ENCODE assay signal across 8 mouse cellular contexts in genomic region chr17:29264760-29265159, GRCm38 (mm10). TPM values are rescaled to one million over a fixed set of nuclear protein-coding genes. Genes with fewer than 3 reads are reported as not detected.
DNase-seq lines count a peak whose midpoint lies in the region; ATAC-seq and TF ChIP-seq lines count a peak whose summit lies in the region.

No protein-coding gene starts in this region.

- no peak overlapping the region; the same call in 1 of the 2 replicates for H3K4me3 ChIP-seq in kidney, postnatal 0 days (replicated peaks; ENCODE audit: low read depth, low read length)
- H3K4me3 ChIP-seq in embryonic facial prominence, embryonic 10.5 days: peak overlapping the region; percentile 79
- H3K4me3 ChIP-seq in intestine, embryonic 16.5 days (ENCODE audit: low read length): peak overlapping the region; percentile 92; the same call in 1 of the 2 replicates
- H3K4me3 ChIP-seq in neural tube, embryonic 12.5 days: peak overlapping the region; percentile 86; the same call in 1 of the 2 replicates

- no peak for DNase-seq in kidney, postnatal 0 days (ENCODE audit: low spot score)
- no peak for DNase-seq in kidney, postnatal 25 days
- DNase-seq in embryonic facial prominence, embryonic 10.5 days (ENCODE audit: low spot score): no peak
- DNase-seq in spleen, adult 18-20 months: no peak
- no peak for DNase-seq in lung, postnatal 36 days
- DNase-seq in cerebellum, postnatal 14 days: no peak

- H3K9me3 ChIP-seq in kidney, postnatal 0 days (replicated peaks; ENCODE audit: low read length): no peaks in the 10 kb centered on the region
- no peaks in the 10 kb centered on the region for H3K9me3 ChIP-seq in embryonic facial prominence, embryonic 10.5 days
- H3K9me3 ChIP-seq in intestine, embryonic 16.5 days (ENCODE audit: control insufficient read depth, low read length): no peaks in the 10 kb centered on the region
- no peaks in the 10 kb centered on the region for H3K9me3 ChIP-seq in neural tube, embryonic 12.5 days

- peaks cover 4% of the 10 kb centered on the region; the same call in 1 of the 2 replicates for H3K36me3 ChIP-seq in kidney, postnatal 0 days (ENCODE audit: insufficient read depth, low read length)
- H3K36me3 ChIP-seq in embryonic facial prominence, embryonic 10.5 days (replicated peaks): peaks cover 22% of the 10 kb centered on the region
- peaks cover 10% of the 10 kb centered on the region for H3K36me3 ChIP-seq in intestine, embryonic 16.5 days (ENCODE audit: control insufficient read depth, insufficient read depth, low read length)
- H3K36me3 ChIP-seq in neural tube, embryonic 12.5 days: peaks cover 19% of the 10 kb centered on the region

- no peak for TF ChIP-seq CTCF in kidney, postnatal 0 days (IDR thresholded peaks at IDR 0.05; ENCODE audit: low read depth)

- H3K27ac ChIP-seq in kidney, postnatal 0 days: peak overlapping the region; percentile 98
- peak overlapping the region; percentile 97 for H3K27ac ChIP-seq in embryonic facial prominence, embryonic 10.5 days (replicated peaks)
- H3K27ac ChIP-seq in intestine, embryonic 16.5 days (ENCODE audit: low read length): peak overlapping the region; percentile 97
- H3K27ac ChIP-seq in neural tube, embryonic 12.5 days: peak overlapping the region; percentile 82; the same call in 1 of the 2 replicates

- peak overlapping the region; percentile 87; the same call in 1 of the 2 replicates for H3K4me2 ChIP-seq in kidney, postnatal 0 days (ENCODE audit: low read length)
- peak overlapping the region; percentile 80 for H3K4me2 ChIP-seq in intestine, embryonic 16.5 days (ENCODE audit: low read depth, low read length)
- H3K4me2 ChIP-seq in neural tube, embryonic 12.5 days (replicated peaks): peak overlapping the region; percentile 64

- H3K9ac ChIP-seq in kidney, postnatal 0 days (ENCODE audit: low read depth, low read length): peak overlapping the region; percentile 84; the same call in 1 of the 2 replicates
- peak overlapping the region; percentile 87 for H3K9ac ChIP-seq in intestine, embryonic 16.5 days (ENCODE audit: low read depth, low read length)
- peak overlapping the region; percentile 60; the same call in 1 of the 2 replicates for H3K9ac ChIP-seq in neural tube, embryonic 12.5 days

- WGBS in kidney, postnatal 0 days: 71% methylated on average over 5 of the region's 5 CpGs
- WGBS in embryonic facial prominence, embryonic 10.5 days: 89% methylated on average over 5 of the region's 5 CpGs
- 74% methylated on average over 5 of the region's 5 CpGs for WGBS in intestine, embryonic 16.5 days
- WGBS in neural tube, embryonic 12.5 days: 86% methylated on average over 5 of the region's 5 CpGs

- no peaks in the 10 kb centered on the region for H3K27me3 ChIP-seq in kidney, postnatal 0 days (ENCODE audit: insufficient read depth, low read length)
- H3K27me3 ChIP-seq in embryonic facial prominence, embryonic 10.5 days (replicated peaks; ENCODE audit: low read depth, poor library complexity, severe bottlenecking): no peaks in the 10 kb centered on the region
- no peaks in the 10 kb centered on the region for H3K27me3 ChIP-seq in intestine, embryonic 16.5 days (replicated peaks; ENCODE audit: control insufficient read depth, insufficient read depth, low read length)
- H3K27me3 ChIP-seq in neural tube, embryonic 12.5 days (replicated peaks): no peaks in the 10 kb centered on the region

- no peak for ATAC-seq in kidney, postnatal 0 days (replicated peaks; ENCODE audit: low FRiP score, low read depth)
- no peak for ATAC-seq in intestine, embryonic 16.5 days
- no peak for ATAC-seq in neural tube, embryonic 12.5 days (ENCODE audit: low FRiP score, low read depth)

- peaks cover 22% of the 10 kb centered on the region for H3K4me1 ChIP-seq in kidney, postnatal 0 days (replicated peaks; ENCODE audit: insufficient read depth, low read length)
- H3K4me1 ChIP-seq in embryonic facial prominence, embryonic 10.5 days: peaks cover 53% of the 10 kb centered on the region
- peaks cover 33% of the 10 kb centered on the region for H3K4me1 ChIP-seq in intestine, embryonic 16.5 days (ENCODE audit: control insufficient read depth, insufficient read depth, low read length)
- H3K4me1 ChIP-seq in neural tube, embryonic 12.5 days: peaks cover 32% of the 10 kb centered on the region

RNA-seq across cellular contexts. Expression of gene Ppil1, which starts 0.8 kb away (rescaled TPM):
- 108 and 126 TPM in 2 replicates for polyA plus RNA-seq in kidney, postnatal 0 days (2015; fragmentation: Nextera tagmentation; extraction: Ambion mirVana)
- polyA plus RNA-seq in embryonic facial prominence, embryonic 10.5 days (2016; fragmentation: Nextera tagmentation; extraction: Ambion mirVana): 219 and 227 TPM in 2 replicates
- 133 and 153 TPM in 2 replicates for polyA plus RNA-seq in intestine, embryonic 16.5 days (2015; fragmentation: Nextera tagmentation; extraction: Ambion mirVana)
- polyA plus RNA-seq in neural tube, embryonic 12.5 days (2016; fragmentation: Nextera tagmentation; extraction: Ambion mirVana): 117 and 125 TPM in 2 replicates

RNA-seq across cellular contexts. Expression of gene BC004004, which starts 3.8 kb away (rescaled TPM):
- polyA plus RNA-seq in kidney, postnatal 0 days (2015; fragmentation: Nextera tagmentation; extraction: Ambion mirVana): 131 TPM in 2 replicates
- polyA plus RNA-seq in embryonic facial prominence, embryonic 10.5 days (2016; fragmentation: Nextera tagmentation; extraction: Ambion mirVana): 47.8 and 49.5 TPM in 2 replicates
- polyA plus RNA-seq in intestine, embryonic 16.5 days (2015; fragmentation: Nextera tagmentation; extraction: Ambion mirVana): 82.9 and 85.6 TPM in 2 replicates
- 74.8 and 75.3 TPM in 2 replicates for polyA plus RNA-seq in neural tube, embryonic 12.5 days (2016; fragmentation: Nextera tagmentation; extraction: Ambion mirVana)

RNA-seq across cellular contexts. Expression of gene Cpne5, which starts 26.8 kb away (rescaled TPM):
- 5.3 and 5.8 TPM in 2 replicates for polyA plus RNA-seq in kidney, postnatal 0 days (2015; fragmentation: Nextera tagmentation; extraction: Ambion mirVana)
- polyA plus RNA-seq in embryonic facial prominence, embryonic 10.5 days (2016; fragmentation: Nextera tagmentation; extraction: Ambion mirVana): 3.6 and 4.7 TPM in 2 replicates
- 5.3 and 5.9 TPM in 2 replicates for polyA plus RNA-seq in intestine, embryonic 16.5 days (2015; fragmentation: Nextera tagmentation; extraction: Ambion mirVana)
- 7.0 and 7.7 TPM in 2 replicates for polyA plus RNA-seq in neural tube, embryonic 12.5 days (2016; fragmentation: Nextera tagmentation; extraction: Ambion mirVana)

RNA-seq across cellular contexts. Expression of gene Pi16, which starts 52.7 kb away (rescaled TPM):
- polyA plus RNA-seq in kidney, postnatal 0 days (2015; fragmentation: Nextera tagmentation; extraction: Ambion mirVana): 3.1 and 4.1 TPM in 2 replicates
- polyA plus RNA-seq in embryonic facial prominence, embryonic 10.5 days (2016; fragmentation: Nextera tagmentation; extraction: Ambion mirVana): 0.65 and 0.91 TPM in 2 replicates
- polyA plus RNA-seq in intestine, embryonic 16.5 days (2015; fragmentation: Nextera tagmentation; extraction: Ambion mirVana): 0.88 and 1.1 TPM in 2 replicates
- 1.2 and 1.3 TPM in 2 replicates for polyA plus RNA-seq in neural tube, embryonic 12.5 days (2016; fragmentation: Nextera tagmentation; extraction: Ambion mirVana)
